Mouse (Mus musculus): ENCODE measurements around the gene Rftn1.

GRCm38 (mm10) chr17:50192376-50192940, 2.0 kb upstream of the Rftn1 start:
- TF ChIP-seq CTCF (IDR thresholded peaks at IDR 0.05; ENCODE audit: extremely low read depth, insufficient read length, insufficient replicate concordance, low read depth, low read length) (no peak), POLR2A (IDR thresholded peaks at IDR 0.05; ENCODE audit: low read depth, low read length) (no peak)
